Mouse (Mus musculus) stomach, postnatal 0 days (tissue): ENCODE results near the gene I830077J02Rik. TPM values are rescaled to one million over a fixed set of nuclear protein-coding genes. Genes with fewer than 3 reads are reported as not detected.

Experiments
- ATAC-seq: fragments of 200-750 bp; cut with Nextera tagmentation; 2 replicates; pipeline ENCODE4 v1.8.0; 2017; ENCODE audit not compliant: low FRiP score, low TSS enrichment
- DNase-seq: peaks from one replicate; pipeline ENCODE4 v3.0.0-alpha.2; 2016; ENCODE audit warnings: low spot score
- H3K27ac ChIP-seq: fragments of 300-500 bp; sonication (generic); replicated peaks from 2 replicates; pipeline ENCODE4 v1.5.1; 2014; ENCODE audit warnings: mild to moderate bottlenecking, control low read depth
- H3K27me3 ChIP-seq: fragments of 300-500 bp; sonication (generic); 2 replicates; pipeline ENCODE4 v1.6.1; 2014; ENCODE audit warnings: low read length; ENCODE audit not compliant: control insufficient read depth, insufficient read depth
- H3K36me3 ChIP-seq: fragments of 300-500 bp; sonication (generic); 2 replicates; pipeline ENCODE4 v1.6.1; 2014; ENCODE audit warnings: low read length, mixed read lengths; ENCODE audit not compliant: control insufficient read depth, insufficient read depth
- H3K4me1 ChIP-seq: fragments of 300-500 bp; sonication (generic); replicated peaks from 2 replicates; pipeline ENCODE4 v1.6.1; 2014; ENCODE audit warnings: antibody characterized with exemption; ENCODE audit not compliant: control insufficient read depth, insufficient read depth
- H3K4me2 ChIP-seq: fragments of 300-500 bp; sonication (generic); replicated peaks from 2 replicates; pipeline ENCODE4 v1.6.1; 2014; ENCODE audit warnings: low read depth, mild to moderate bottlenecking, control low read depth, moderate library complexity
- H3K4me3 ChIP-seq: fragments of 300-500 bp; sonication (generic); 2 replicates; pipeline ENCODE4 v1.5.1; 2014; ENCODE audit warnings: low read depth, low read length, control low read depth
- H3K9ac ChIP-seq: fragments of 300-500 bp; sonication (generic); 2 replicates; pipeline ENCODE4 v1.6.1; 2014; ENCODE audit warnings: mild to moderate bottlenecking, low read length, control low read depth, mixed read lengths
- H3K9me3 ChIP-seq: fragments of 300-500 bp; sonication (generic); 2 replicates; pipeline ENCODE4 v1.6.1; 2016; ENCODE audit warnings: low read length; ENCODE audit not compliant: control insufficient read depth
- CTCF ChIP-seq: IDR thresholded peaks from 2 replicates; pipeline ENCODE4 v1.5.1; 2016; ENCODE audit warnings: antibody characterized with exemption, low read depth, mild to moderate bottlenecking, moderate library complexity
- EP300 ChIP-seq: optimal IDR thresholded peaks from 2 replicates; pipeline ENCODE3; 2016; ENCODE audit warnings: antibody characterized with exemption
- WGBS: fragments of 180-500 bp; shearing (Covaris S2); extraction: QIAGEN DNeasy Blood & Tissue Kit; methylation state at CpG from one replicate; pipeline ENCODE4 v1.1.7; 2014; 5-methylcytosine and 5-hydroxymethylcytosine counted together
- polyA plus RNA-seq: library from polyadenylated mRNA; unstranded; fragments of >200 nt; fragmentation: Nextera tagmentation; extraction: Ambion mirVana; gene quantifications from 2 replicates; pipeline ENCODE4 v1.2.1, GENCODE M21; 2015

I830077J02Rik gene
- polyA plus RNA-seq, 1 experiment from 2014 or later = 0.63 TPM

DNA sequence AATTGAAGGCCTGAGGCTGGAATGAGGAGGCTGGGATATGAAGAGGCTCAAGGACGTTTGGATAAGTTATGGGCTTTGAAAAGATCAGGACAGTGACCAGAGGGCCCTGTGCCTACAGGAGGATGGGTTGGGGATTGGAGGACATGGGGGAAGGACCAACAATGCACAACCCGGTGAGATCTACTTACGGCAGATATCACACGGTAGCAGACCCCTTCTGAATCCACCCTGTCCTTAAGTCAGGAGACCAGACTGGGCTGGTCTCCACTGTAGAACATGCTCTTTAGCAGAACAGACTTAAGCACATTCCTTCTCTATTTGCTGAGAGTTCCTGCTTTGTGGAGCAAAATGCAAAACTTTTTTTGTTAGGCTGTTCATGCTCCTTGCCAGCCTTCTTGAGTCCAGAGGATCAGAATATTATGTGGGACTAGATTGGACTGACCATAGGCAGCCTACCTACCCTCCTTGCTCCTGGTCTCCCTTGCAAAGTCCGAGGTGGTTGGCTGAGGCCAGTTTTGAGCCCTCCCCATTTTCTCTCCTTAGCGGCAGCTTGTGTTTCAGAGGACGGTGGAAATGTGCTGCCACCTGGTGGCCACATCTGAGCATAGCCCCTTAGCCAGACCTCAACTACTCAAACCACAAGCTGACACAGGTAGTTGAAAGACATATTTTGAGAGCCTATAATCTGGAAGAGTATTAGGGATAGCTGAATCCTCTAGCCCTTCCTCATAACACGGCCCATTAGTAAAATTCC, 32.9 kb downstream of the I830077J02Rik start:
- DNase-seq = peak; percentile 86
- no peak overlapping the region for H3K9ac ChIP-seq

DNA sequence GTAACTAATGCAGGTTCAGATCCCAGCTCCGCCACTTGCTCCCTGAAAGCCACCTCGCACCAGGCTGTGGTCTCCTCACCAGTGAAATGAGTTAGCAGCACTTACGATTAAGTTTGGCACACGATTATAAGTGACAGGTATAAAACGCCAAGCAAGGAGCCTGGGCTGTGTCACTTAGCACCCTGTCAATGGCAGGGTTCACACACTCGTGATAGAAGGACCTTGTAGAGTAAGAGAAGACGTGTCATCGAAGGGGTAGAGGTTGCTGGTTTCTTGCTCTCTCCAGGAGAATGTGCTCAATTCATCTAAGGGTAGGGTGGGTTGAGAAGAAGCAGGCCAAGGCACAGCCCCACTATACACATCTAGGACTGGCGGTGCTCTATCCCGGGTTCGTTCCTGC, 33.6 kb downstream of the I830077J02Rik start:
- DNase-seq = no peak
- Histone ChIP-seq H3K27me3 (no peaks in the 10 kb centered on the region), H3K9ac (no peak overlapping the region), H3K4me2 (no peak overlapping the region), H3K4me3 (no peak overlapping the region), H3K9me3 (no peaks in the 10 kb centered on the region), H3K36me3 (no peaks in the 10 kb centered on the region), H3K4me1 (peaks cover 11% of the 10 kb centered on the region), H3K27ac (no peak overlapping the region)
- ATAC-seq = no peak
- 89% methylated on average over 11 of the region's 11 CpGs for WGBS
- no peak for TF ChIP-seq EP300
- TF ChIP-seq CTCF = no peak

More for the DNA sequence above, 32.9 kb downstream of the I830077J02Rik start:
- Histone ChIP-seq H3K4me1 (peaks cover 5% of the 10 kb centered on the region; the same call in 1 of the 2 replicates), H3K9me3 (no peaks in the 10 kb centered on the region), H3K4me2 (no peak overlapping the region), H3K36me3 (no peaks in the 10 kb centered on the region), H3K27me3 (no peaks in the 10 kb centered on the region), H3K27ac (no peak overlapping the region), H3K4me3 (no peak overlapping the region)
- peak; percentile 96 for TF ChIP-seq CTCF
- TF ChIP-seq EP300 = no peak
- no peak; the same call in 1 of the 2 replicates for ATAC-seq
- WGBS = 39% methylated on average over 8 of the region's 8 CpGs

DNA sequence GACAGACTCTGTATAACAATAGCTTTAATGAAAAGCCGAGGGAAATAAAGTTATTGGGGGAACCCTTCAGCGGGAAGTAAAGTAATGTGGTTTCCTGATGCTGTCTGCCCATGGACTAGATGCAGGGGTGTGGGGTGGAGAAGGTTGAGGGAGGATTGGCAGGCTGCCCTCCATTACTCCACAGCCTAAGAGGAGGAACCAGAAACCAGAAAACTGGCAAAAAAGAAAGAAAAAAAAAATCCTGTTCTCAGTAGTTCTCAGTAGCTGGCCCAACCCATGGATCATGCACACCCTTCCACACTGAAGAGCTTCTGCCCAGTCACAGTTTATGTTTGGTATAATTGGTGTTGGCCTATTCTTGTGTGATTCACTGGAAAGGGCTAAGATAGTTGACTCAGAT, 34.1 kb downstream of the I830077J02Rik start:
- no peak overlapping the region for H3K27ac ChIP-seq
- H3K27me3 ChIP-seq = no peaks in the 10 kb centered on the region
- no peak for TF ChIP-seq CTCF
- WGBS = 55% methylated on average over 2 of the region's 2 CpGs
- H3K4me1 ChIP-seq = peaks cover 11% of the 10 kb centered on the region
- no peak overlapping the region for H3K4me3 ChIP-seq
- no peak overlapping the region for H3K9ac ChIP-seq
- DNase-seq (no peak), ATAC-seq (no peak)
- H3K4me2 ChIP-seq = no peak overlapping the region
- H3K9me3 ChIP-seq = no peaks in the 10 kb centered on the region
- no peaks in the 10 kb centered on the region for H3K36me3 ChIP-seq

DNA sequence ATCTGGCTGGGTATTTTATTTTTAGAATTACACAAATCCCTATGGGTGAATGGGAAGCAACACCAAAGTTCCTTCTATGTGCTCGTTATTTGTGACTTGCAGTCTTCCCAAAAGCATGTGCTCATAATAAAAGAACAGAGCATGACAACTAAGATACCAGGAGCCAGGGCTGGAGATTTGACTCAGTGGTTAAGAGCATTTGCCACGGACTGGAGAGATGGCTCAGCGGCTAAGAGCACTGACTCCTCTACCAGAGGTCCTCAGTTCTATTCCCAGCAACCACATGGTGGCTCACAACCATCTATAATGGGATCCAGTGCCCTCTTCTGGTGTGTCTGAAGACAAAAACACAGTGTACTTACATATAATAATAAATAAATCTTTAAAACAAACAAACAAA, 35.7 kb downstream of the I830077J02Rik start:
- ATAC-seq = no peak
- Histone ChIP-seq H3K4me2 (no peak overlapping the region), H3K27me3 (no peaks in the 10 kb centered on the region), H3K4me1 (peaks cover 11% of the 10 kb centered on the region), H3K9me3 (no peaks in the 10 kb centered on the region), H3K4me3 (no peak overlapping the region), H3K36me3 (no peaks in the 10 kb centered on the region), H3K27ac (no peak overlapping the region), H3K9ac (no peak overlapping the region)
- DNase-seq = no peak
- TF ChIP-seq CTCF = no peak
- no peak for TF ChIP-seq EP300
- WGBS = 84% methylated on average over 3 of the region's 3 CpGs

DNA sequence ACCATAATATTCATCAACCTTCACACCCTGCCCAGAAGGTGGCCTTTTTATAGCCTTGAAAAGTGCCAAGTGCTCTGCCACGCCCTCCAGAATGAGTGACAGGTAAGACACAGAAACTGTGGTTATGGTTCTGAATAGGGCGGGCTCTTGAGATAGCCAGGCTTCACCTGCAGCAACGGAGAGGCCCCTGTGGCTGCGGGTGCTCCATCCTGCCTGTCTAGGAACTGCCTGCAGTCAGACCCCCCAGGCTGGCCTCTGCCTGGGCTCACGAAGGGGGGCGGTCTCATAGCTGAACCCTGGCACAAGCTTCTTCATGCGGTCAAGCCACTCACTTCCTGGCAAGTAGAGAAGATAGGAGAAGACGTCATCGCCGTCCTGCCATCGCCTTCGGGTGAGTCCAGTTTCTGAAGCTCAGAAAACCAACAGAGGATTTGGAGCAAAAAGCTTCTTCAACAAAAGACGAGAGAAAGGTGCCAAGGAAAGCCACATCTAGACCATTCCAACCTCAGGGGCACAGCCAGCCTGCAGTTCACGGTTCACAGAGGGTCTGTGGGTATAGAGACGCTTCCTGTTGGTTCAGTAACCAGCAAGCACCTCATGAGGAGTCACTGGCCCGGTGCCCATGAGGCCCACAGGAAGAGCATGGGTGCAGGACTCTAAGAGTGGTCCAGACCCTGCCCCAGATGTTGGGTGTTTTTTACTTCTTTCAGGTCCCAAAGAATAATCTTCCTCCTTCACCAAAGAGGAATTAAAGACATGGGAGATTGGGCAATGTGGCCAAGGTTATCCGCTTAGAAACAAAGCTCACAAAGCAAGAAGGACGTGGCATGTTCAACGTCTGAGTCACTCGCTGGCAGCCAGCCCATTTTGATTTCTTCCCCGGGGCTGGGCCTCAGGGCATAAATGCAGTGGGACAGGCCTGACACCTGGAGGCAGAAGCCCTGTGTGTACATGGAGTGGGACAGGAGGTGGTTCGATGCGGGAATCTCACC, 37.6 kb downstream of the I830077J02Rik start:
- peak overlapping the region; percentile 79 for H3K27ac ChIP-seq
- H3K36me3 ChIP-seq = no peaks in the 10 kb centered on the region
- ATAC-seq (peak; percentile 89), DNase-seq (peak; percentile 97)
- TF ChIP-seq EP300 (no peak), CTCF (peak; percentile 95)
- 54% methylated on average over 23 of the region's 23 CpGs for WGBS
- H3K9ac ChIP-seq = no peak overlapping the region
- H3K4me1 ChIP-seq = peaks cover 11% of the 10 kb centered on the region
- no peak overlapping the region for H3K4me3 ChIP-seq
- no peaks in the 10 kb centered on the region for H3K27me3 ChIP-seq
- no peaks in the 10 kb centered on the region for H3K9me3 ChIP-seq
- H3K4me2 ChIP-seq = peak overlapping the region; percentile 0; the same call in 1 of the 2 replicates

DNA sequence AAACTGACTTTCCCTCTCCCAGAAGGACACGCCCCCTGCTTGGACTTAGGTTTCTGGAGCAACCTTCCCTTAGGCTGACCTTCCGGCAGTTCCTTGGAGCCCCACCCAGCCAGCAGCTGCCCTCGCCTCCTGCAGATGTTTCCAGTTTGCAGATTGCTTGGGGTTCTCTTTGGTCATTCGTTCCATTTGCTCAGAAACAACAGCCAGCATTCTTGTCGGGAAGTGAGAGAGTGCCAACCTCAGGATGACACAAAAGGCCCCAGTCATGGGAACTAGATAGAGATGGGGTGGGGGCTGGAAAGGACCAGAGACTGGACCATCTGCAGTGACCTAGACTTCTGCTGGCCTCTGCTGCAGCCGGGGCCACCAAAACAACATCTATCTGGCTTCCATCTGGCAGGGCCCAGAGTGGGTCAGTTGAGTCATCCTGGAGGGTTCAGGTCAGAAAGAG, 38.5 kb downstream of the I830077J02Rik start:
- TF ChIP-seq EP300 = no peak
- no peak for TF ChIP-seq CTCF

More for the DNA sequence above, 38.5 kb downstream of the I830077J02Rik start:
- Histone ChIP-seq H3K9me3 (no peaks in the 10 kb centered on the region), H3K27ac (peak overlapping the region; percentile 79), H3K9ac (no peak overlapping the region), H3K4me2 (no peak overlapping the region), H3K4me1 (peaks cover 11% of the 10 kb centered on the region), H3K36me3 (no peaks in the 10 kb centered on the region), H3K4me3 (no peak overlapping the region), H3K27me3 (no peaks in the 10 kb centered on the region)
- 36% methylated on average over 6 of the region's 6 CpGs for WGBS
- DNase-seq (peak; percentile 69), ATAC-seq (peak; percentile 27)
